Mouse (Mus musculus): ENCODE measurements around the gene Ppie. TPM values are rescaled to one million over a fixed set of nuclear protein-coding genes. Genes with fewer than 3 reads are reported as not detected.
A peak's percentile ranks its signal among the peaks of the same experiment; 100 is the strongest.
"Not testable (repeated sequence)": the region's sequence is repeated elsewhere in the genome, so short reads cannot be mapped to it uniquely, and the experiment has no call there.

Ppie gene
- total RNA-seq, 2 experiments from 2014 or later, result 16.4 to 23.4 TPM

GRCm38 (mm10) chr4:123121286-123121685 lies 18.5 kb downstream of the Ppie start:
- no peak for DNase-seq (ENCODE audit: low spot score in 2 of 2)
- intact Hi-C loops (cut with DNase I), result no loop called here

- intact Hi-C loops (cut with DNase I); DNase-seq (ENCODE audit: low spot score in 2 of 2): not testable (repeated sequence)
Observed at GRCm38 (mm10) chr4:123116640-123117039, 23.1 kb downstream of the Ppie start.

- DNase-seq (ENCODE audit: low spot score in 2 of 2), result no peak
- intact Hi-C loops (cut with DNase I), result no loop called here
Observed at GRCm38 (mm10) chr4:123116011-123116410, 23.7 kb downstream of the Ppie start, which contains the start of gene Oxct2b. Oxct2b (plus strand) TSS chr4:123116266.

- DNase-seq (ENCODE audit: low spot score in 2 of 2); intact Hi-C loops (cut with DNase I): not testable (repeated sequence)
Observed at GRCm38 (mm10) chr4:123114651-123115050, 25.1 kb downstream of the Ppie start.

GRCm38 (mm10) chr4:123112216-123112764 lies 27.5 kb downstream of the Ppie start:
- no peak for DNase-seq (ENCODE audit: low spot score in 2 of 2)
- intact Hi-C loops (cut with DNase I), result no loop called here

- intact Hi-C loops (cut with DNase I); DNase-seq (ENCODE audit: low spot score in 2 of 2): not testable (repeated sequence)
Observed at GRCm38 (mm10) chr4:123111275-123111983, 28.3 kb downstream of the Ppie start.

GRCm38 (mm10) chr4:123110751-123111150 lies 29.0 kb downstream of the Ppie start:
- intact Hi-C loops (cut with DNase I), result no loop called here
- DNase-seq (ENCODE audit: low spot score in 2 of 2), result peak; percentile 29 to 36

GRCm38 (mm10) chr4:123108056-123108455 lies 31.7 kb downstream of the Ppie start:
- no peak for DNase-seq (ENCODE audit: low spot score in 2 of 2)
- intact Hi-C loops (cut with DNase I), result no loop called here

- intact Hi-C loops (cut with DNase I), result no loop called here
- no peak for DNase-seq (ENCODE audit: low spot score in 2 of 2)
Observed at GRCm38 (mm10) chr4:123106864-123107263, 32.9 kb downstream of the Ppie start.

- DNase-seq (ENCODE audit: low spot score in 2 of 2); intact Hi-C loops (cut with DNase I): not testable (repeated sequence)
Observed at GRCm38 (mm10) chr4:123105929-123106328, 33.8 kb downstream of the Ppie start.

GRCm38 (mm10) chr4:123105451-123105790 lies 34.3 kb downstream of the Ppie start:
- intact Hi-C loops (cut with DNase I), result no loop called here

GRCm38 (mm10) chr4:123104651-123105450 lies 34.9 kb downstream of the Ppie start, which contains the start of gene Bmp8b:
Bmp8b (plus strand) TSS chr4:123105165.
- intact Hi-C loops (cut with DNase I), result no loop called here
- no peak for DNase-seq (ENCODE audit: low spot score in 2 of 2)

More at GRCm38 (mm10) chr4:123105451-123105790, 34.3 kb downstream of the Ppie start:
- no peak for DNase-seq (ENCODE audit: low spot score in 2 of 2)

- no peak for DNase-seq (ENCODE audit: low spot score in 2 of 2)
- intact Hi-C loops (cut with DNase I), result no loop called here
Observed at GRCm38 (mm10) chr4:123093869-123094268, 45.9 kb downstream of the Ppie start.

GRCm38 (mm10) chr4:123093064-123093776 lies 46.5 kb downstream of the Ppie start:
- no peak for DNase-seq (ENCODE audit: low spot score in 2 of 2)
- intact Hi-C loops (cut with DNase I), result no loop called here

GRCm38 (mm10) chr4:123092621-123093020 lies 47.1 kb downstream of the Ppie start:
- intact Hi-C loops (cut with DNase I), result no loop called here
- no peak for DNase-seq (ENCODE audit: low spot score in 2 of 2)

GRCm38 (mm10) chr4:123086381-123086780 lies 53.4 kb downstream of the Ppie start:
- intact Hi-C loops (cut with DNase I), result loop anchor here (10.0 kb wide), 1 partner anchor 272 kb away; no protein-coding TSS in a partner anchor
- DNase-seq (ENCODE audit: low spot score in 2 of 2), result no peak

GRCm38 (mm10) chr4:123085290-123085689 lies 54.5 kb downstream of the Ppie start:
- DNase-seq (ENCODE audit: low spot score in 2 of 2), result no peak
- intact Hi-C loops (cut with DNase I), result loop anchor here (10.0 kb wide), 1 partner anchor 270 kb away; no protein-coding TSS in a partner anchor

GRCm38 (mm10) chr4:123083323-123083902 lies 56.3 kb downstream of the Ppie start:
- intact Hi-C loops (cut with DNase I), result loop anchor here (1.0 to 10.0 kb wide), 4 partner anchors 88 to 269 kb away; partner anchors contain the start of gene Mycl
- no peak for DNase-seq (ENCODE audit: low spot score in 2 of 2)
